Mouse (Mus musculus): ENCODE measurements at regions not wholly inside any gene's neighbourhood (a gene's known extent, or its start where the extent isn't known, plus 50 kb on each side); places are given as distances from the start of the nearest gene placed in this dataset.
"Not testable (repeated sequence)": the region's sequence is repeated elsewhere in the genome, so short reads cannot be mapped to it uniquely, and the experiment has no call there.

GRCm38 (mm10) chr10:43667086-43667690 lies 89.1 kb downstream of the Cd24a start:
- no peak for DNase-seq (ENCODE audit: low spot score)
- Histone ChIP-seq H3K36me3 (ENCODE audit: control insufficient read depth, insufficient read depth, low read length) (no peaks in the 10 kb centered on the region), H3K27ac (ENCODE audit: low read depth, low read length) (no peak overlapping the region), H3K4me1 (ENCODE audit: control insufficient read depth, insufficient read depth, low read length) (no peaks in the 10 kb centered on the region), H3K4me3 (ENCODE audit: low read depth, low read length) (no peak overlapping the region), H3K9ac (ENCODE audit: low read length) (no peak overlapping the region), H3K4me2 (ENCODE audit: low read depth) (peak overlapping the region; percentile 20), H3K9me3 (ENCODE audit: control insufficient read depth, low read length) (no peaks in the 10 kb centered on the region), H3K27me3 (ENCODE audit: control insufficient read depth, insufficient read depth, low read length) (no peaks in the 10 kb centered on the region)
- 56% methylated on average over 25 of the region's 25 CpGs for WGBS
- no peak for ATAC-seq (ENCODE audit: insufficient read depth, low FRiP score, low TSS enrichment)

GRCm38 (mm10) chr10:43667732-43668247 lies 89.7 kb downstream of the Cd24a start:
- no peaks in the 10 kb centered on the region for H3K9me3 ChIP-seq (ENCODE audit: control insufficient read depth, low read length)
- H3K9ac ChIP-seq (ENCODE audit: low read length), result no peak overlapping the region
- H3K4me1 ChIP-seq (ENCODE audit: control insufficient read depth, insufficient read depth, low read length), result no peaks in the 10 kb centered on the region
- 79% methylated on average over 11 of the region's 11 CpGs for WGBS
- H3K4me3 ChIP-seq (ENCODE audit: low read depth, low read length), result no peak overlapping the region
- H3K36me3 ChIP-seq (ENCODE audit: control insufficient read depth, insufficient read depth, low read length), result no peaks in the 10 kb centered on the region
- no peak for DNase-seq (ENCODE audit: low spot score)
- no peak overlapping the region for H3K4me2 ChIP-seq (ENCODE audit: low read depth)
- ATAC-seq (ENCODE audit: insufficient read depth, low FRiP score, low TSS enrichment), result no peak
- no peaks in the 10 kb centered on the region for H3K27me3 ChIP-seq (ENCODE audit: control insufficient read depth, insufficient read depth, low read length)
- no peak overlapping the region for H3K27ac ChIP-seq (ENCODE audit: low read depth, low read length)

GRCm38 (mm10) chr10:43669471-43669870 lies 91.4 kb downstream of the Cd24a start:
- 82% methylated on average over 5 of the region's 5 CpGs for WGBS
- Histone ChIP-seq H3K9me3 (ENCODE audit: control insufficient read depth, low read length) (no peaks in the 10 kb centered on the region), H3K36me3 (ENCODE audit: control insufficient read depth, insufficient read depth, low read length) (no peaks in the 10 kb centered on the region), H3K4me2 (ENCODE audit: low read depth) (no peak overlapping the region), H3K4me1 (ENCODE audit: control insufficient read depth, insufficient read depth, low read length) (no peaks in the 10 kb centered on the region), H3K9ac (ENCODE audit: low read length) (no peak overlapping the region), H3K27ac (ENCODE audit: low read depth, low read length) (no peak overlapping the region), H3K4me3 (ENCODE audit: low read depth, low read length) (no peak overlapping the region), H3K27me3 (ENCODE audit: control insufficient read depth, insufficient read depth, low read length) (no peaks in the 10 kb centered on the region)
- no peak for ATAC-seq (ENCODE audit: insufficient read depth, low FRiP score, low TSS enrichment)
- no peak for DNase-seq (ENCODE audit: low spot score)

- Histone ChIP-seq H3K9ac (ENCODE audit: low read length) (no peak overlapping the region), H3K4me2 (ENCODE audit: low read depth) (no peak overlapping the region), H3K4me1 (ENCODE audit: control insufficient read depth, insufficient read depth, low read length) (no peaks in the 10 kb centered on the region), H3K27me3 (ENCODE audit: control insufficient read depth, insufficient read depth, low read length) (no peaks in the 10 kb centered on the region), H3K27ac (ENCODE audit: low read depth, low read length) (no peak overlapping the region), H3K4me3 (ENCODE audit: low read depth, low read length) (no peak overlapping the region), H3K36me3 (ENCODE audit: control insufficient read depth, insufficient read depth, low read length) (no peaks in the 10 kb centered on the region), H3K9me3 (ENCODE audit: control insufficient read depth, low read length) (no peaks in the 10 kb centered on the region)
- WGBS, result 76% methylated on average over 1 of the region's 1 CpGs
- DNase-seq (ENCODE audit: low spot score) (no peak), ATAC-seq (ENCODE audit: insufficient read depth, low FRiP score, low TSS enrichment) (no peak)
Measured at GRCm38 (mm10) chr10:43670745-43671144, 92.7 kb downstream of the Cd24a start.

GRCm38 (mm10) chr10:43671785-43672184 lies 93.7 kb downstream of the Cd24a start:
- WGBS, result 76% methylated on average over 3 of the region's 3 CpGs
- no peaks in the 10 kb centered on the region for H3K4me1 ChIP-seq (ENCODE audit: control insufficient read depth, insufficient read depth, low read length)
- H3K4me2 ChIP-seq (ENCODE audit: low read depth), result no peak overlapping the region
- DNase-seq (ENCODE audit: low spot score) (no peak), ATAC-seq (ENCODE audit: insufficient read depth, low FRiP score, low TSS enrichment) (no peak)
- H3K9me3 ChIP-seq (ENCODE audit: control insufficient read depth, low read length), result no peaks in the 10 kb centered on the region
- no peaks in the 10 kb centered on the region for H3K27me3 ChIP-seq (ENCODE audit: control insufficient read depth, insufficient read depth, low read length)
- no peaks in the 10 kb centered on the region for H3K36me3 ChIP-seq (ENCODE audit: control insufficient read depth, insufficient read depth, low read length)
- no peak overlapping the region for H3K9ac ChIP-seq (ENCODE audit: low read length)
- no peak overlapping the region for H3K4me3 ChIP-seq (ENCODE audit: low read depth, low read length)
- H3K27ac ChIP-seq (ENCODE audit: low read depth, low read length), result no peak overlapping the region

GRCm38 (mm10) chr10:43672490-43672889 lies 94.4 kb downstream of the Cd24a start:
- Histone ChIP-seq H3K4me2 (ENCODE audit: low read depth) (no peak overlapping the region), H3K36me3 (ENCODE audit: control insufficient read depth, insufficient read depth, low read length) (no peaks in the 10 kb centered on the region), H3K27me3 (ENCODE audit: control insufficient read depth, insufficient read depth, low read length) (no peaks in the 10 kb centered on the region), H3K9me3 (ENCODE audit: control insufficient read depth, low read length) (no peaks in the 10 kb centered on the region), H3K27ac (ENCODE audit: low read depth, low read length) (no peak overlapping the region), H3K9ac (ENCODE audit: low read length) (no peak overlapping the region), H3K4me3 (ENCODE audit: low read depth, low read length) (no peak overlapping the region), H3K4me1 (ENCODE audit: control insufficient read depth, insufficient read depth, low read length) (no peaks in the 10 kb centered on the region)
- ATAC-seq (ENCODE audit: insufficient read depth, low FRiP score, low TSS enrichment) (no peak), DNase-seq (ENCODE audit: low spot score) (no peak)
- WGBS, result 43% methylated on average over 6 of the region's 6 CpGs

GRCm38 (mm10) chr10:43674749-43675148 lies 96.7 kb downstream of the Cd24a start:
- Histone ChIP-seq H3K9ac (ENCODE audit: low read length) (no peak overlapping the region), H3K36me3 (ENCODE audit: control insufficient read depth, insufficient read depth, low read length) (no peaks in the 10 kb centered on the region), H3K4me3 (ENCODE audit: low read depth, low read length) (no peak overlapping the region), H3K4me2 (ENCODE audit: low read depth) (no peak overlapping the region), H3K4me1 (ENCODE audit: control insufficient read depth, insufficient read depth, low read length) (no peaks in the 10 kb centered on the region), H3K27me3 (ENCODE audit: control insufficient read depth, insufficient read depth, low read length) (no peaks in the 10 kb centered on the region), H3K9me3 (ENCODE audit: control insufficient read depth, low read length) (no peaks in the 10 kb centered on the region), H3K27ac (ENCODE audit: low read depth, low read length) (no peak overlapping the region)
- DNase-seq (ENCODE audit: low spot score), result no peak
- WGBS, result 81% methylated on average over 1 of the region's 1 CpGs
- no peak for ATAC-seq (ENCODE audit: insufficient read depth, low FRiP score, low TSS enrichment)

- H3K9me3 ChIP-seq (ENCODE audit: control insufficient read depth, low read length); H3K27me3 ChIP-seq (ENCODE audit: control insufficient read depth, insufficient read depth, low read length); ATAC-seq (ENCODE audit: insufficient read depth, low FRiP score, low TSS enrichment); H3K36me3 ChIP-seq (ENCODE audit: control insufficient read depth, insufficient read depth, low read length); H3K9ac ChIP-seq (ENCODE audit: low read length); H3K4me1 ChIP-seq (ENCODE audit: control insufficient read depth, insufficient read depth, low read length); H3K4me2 ChIP-seq (ENCODE audit: low read depth); H3K27ac ChIP-seq (ENCODE audit: low read depth, low read length); DNase-seq (ENCODE audit: low spot score); H3K4me3 ChIP-seq (ENCODE audit: low read depth, low read length): not testable (repeated sequence)
- WGBS, result 68% methylated on average over 1 of the region's 1 CpGs
Measured at GRCm38 (mm10) chr10:43675495-43675894, 97.4 kb downstream of the Cd24a start.

- H3K4me3 ChIP-seq (ENCODE audit: low read depth, low read length), result no peak overlapping the region
- no peaks in the 10 kb centered on the region for H3K4me1 ChIP-seq (ENCODE audit: control insufficient read depth, insufficient read depth, low read length)
- no peaks in the 10 kb centered on the region for H3K9me3 ChIP-seq (ENCODE audit: control insufficient read depth, low read length)
- ATAC-seq (ENCODE audit: insufficient read depth, low FRiP score, low TSS enrichment) (no peak), DNase-seq (ENCODE audit: low spot score) (no peak)
- H3K27me3 ChIP-seq (ENCODE audit: control insufficient read depth, insufficient read depth, low read length), result no peaks in the 10 kb centered on the region
- no peak overlapping the region for H3K9ac ChIP-seq (ENCODE audit: low read length)
- H3K4me2 ChIP-seq (ENCODE audit: low read depth), result no peak overlapping the region
- H3K36me3 ChIP-seq (ENCODE audit: control insufficient read depth, insufficient read depth, low read length), result no peaks in the 10 kb centered on the region
- 78% methylated on average over 5 of the region's 5 CpGs for WGBS
- H3K27ac ChIP-seq (ENCODE audit: low read depth, low read length), result no peak overlapping the region
Measured at GRCm38 (mm10) chr10:43676289-43676688, 98.2 kb downstream of the Cd24a start.

Measured in neural tube, embryonic 11.5 days (tissue).